In genomic region chr12:40445648-40446449, GRCm38 (mm10) we compare ENCODE assay signal across 8 mouse cellular contexts. TPM values are rescaled to one million over a fixed set of nuclear protein-coding genes. Genes with fewer than 3 reads are reported as not detected.
A peak's percentile ranks its signal among the peaks of the same experiment; 100 is the strongest.
DNase-seq lines count a peak whose midpoint lies in the region; ATAC-seq lines count a peak whose summit lies in the region.

TSS of gene Zfp277 (minus strand) at chr12:40445902.
TSS of gene Dock4 (plus strand) at chr12:40445952.

- H3K9ac ChIP-seq in forebrain, embryonic 14.5 days (ENCODE audit: low read length), result peak within 1 kb of the TSS; percentile 91
- peak within 1 kb of the TSS; percentile 84 for H3K9ac ChIP-seq in neural tube, embryonic 15.5 days (replicated peaks)

- no peaks in the 10 kb centered on the region for H3K36me3 ChIP-seq in forebrain, embryonic 14.5 days (ENCODE audit: control insufficient read depth, insufficient read depth, low read length)
- H3K36me3 ChIP-seq in neural tube, embryonic 15.5 days, result no peaks in the 10 kb centered on the region

- H3K27ac ChIP-seq in forebrain, embryonic 14.5 days (ENCODE audit: low read depth, low read length), result peak within 1 kb of the TSS; percentile 93
- H3K27ac ChIP-seq in neural tube, embryonic 15.5 days (replicated peaks), result peak within 1 kb of the TSS; percentile 94

- ATAC-seq in forebrain, embryonic 14.5 days, result peak; percentile 98
- peak; percentile 97 for ATAC-seq in neural tube, embryonic 15.5 days (ENCODE audit: low FRiP score)

- peaks cover 10% of the 10 kb centered on the region; the same call in 1 of the 2 replicates for H3K4me1 ChIP-seq in forebrain, embryonic 14.5 days (ENCODE audit: control insufficient read depth, insufficient read depth, low read length)
- peaks cover 30% of the 10 kb centered on the region for H3K4me1 ChIP-seq in neural tube, embryonic 15.5 days

- no peaks in the 10 kb centered on the region for H3K27me3 ChIP-seq in forebrain, embryonic 14.5 days (replicated peaks; ENCODE audit: control insufficient read depth, insufficient read depth, low read length)
- no peaks in the 10 kb centered on the region for H3K27me3 ChIP-seq in neural tube, embryonic 15.5 days (replicated peaks)

- peak within 1 kb of the TSS; percentile 85 for H3K4me2 ChIP-seq in forebrain, embryonic 14.5 days (ENCODE audit: low read length)
- H3K4me2 ChIP-seq in neural tube, embryonic 15.5 days, result peak within 1 kb of the TSS; percentile 90

- WGBS in forebrain, embryonic 14.5 days, result under 1% methylated on average over 80 of the region's 80 CpGs
- WGBS in neural tube, embryonic 15.5 days, result 0% methylated on average over 80 of the region's 80 CpGs

- DNase-seq in ES-CJ7 (ENCODE audit: low read depth, low spot score), result peak; percentile 99
- peak; percentile 100 for DNase-seq in cerebellum, adult 11 months
- DNase-seq in forebrain, embryonic 14.5 days (ENCODE audit: low spot score), result peak; percentile 100
- DNase-seq in heart, postnatal 14 days, result peak; percentile 98 to 99
- peak; percentile 100 for DNase-seq in layer of hippocampus, adult 11-12 months (ENCODE audit: low spot score)
- DNase-seq in lung, adult 18-20 months, result peak; percentile 99 to 100
- DNase-seq in testis, postnatal 14 days (ENCODE audit: low spot score), result peak; percentile 98

- H3K9me3 ChIP-seq in forebrain, embryonic 14.5 days (replicated peaks; ENCODE audit: control insufficient read depth, low read length), result no peaks in the 10 kb centered on the region
- H3K9me3 ChIP-seq in neural tube, embryonic 15.5 days (replicated peaks), result no peaks in the 10 kb centered on the region

- peak within 1 kb of the TSS; percentile 84 for H3K4me3 ChIP-seq in forebrain, embryonic 14.5 days (ENCODE audit: low read depth, low read length)
- H3K4me3 ChIP-seq in neural tube, embryonic 15.5 days (replicated peaks), result peak within 1 kb of the TSS; percentile 96

- intact Hi-C loops in heart, postnatal 14 days (cut with DNase I), result loop anchor here (5.0 kb wide), 4 partner anchors 56 to 226 kb away; no protein-coding TSS in a partner anchor

RNA-seq across cellular contexts. Expression of gene Zfp277, which starts in this region (rescaled TPM):
- polyA plus RNA-seq in forebrain, embryonic 14.5 days (2014; fragmentation: Nextera tagmentation; extraction: Ambion mirVana), result 32.5 and 37.6 TPM in 2 replicates
- 10 to 100 TPM; 11.7 to 12.6 TPM for total RNA-seq in heart, postnatal 14 days (2021)
- 28.0 and 30.5 TPM in 2 replicates for polyA plus RNA-seq in neural tube, embryonic 15.5 days (2015; fragmentation: Nextera tagmentation; extraction: Ambion mirVana)

RNA-seq across cellular contexts. Expression of gene Dock4, which starts in this region (rescaled TPM):
- 9.7 and 16.9 TPM in 2 replicates for polyA plus RNA-seq in forebrain, embryonic 14.5 days (2014; fragmentation: Nextera tagmentation; extraction: Ambion mirVana)
- 10 to 100 TPM; 16.4 to 17.2 TPM for total RNA-seq in heart, postnatal 14 days (2021)
- 25.4 and 34.6 TPM in 2 replicates for polyA plus RNA-seq in neural tube, embryonic 15.5 days (2015; fragmentation: Nextera tagmentation; extraction: Ambion mirVana)

Comparison
In these comparisons a context has a peak if more than half of its experiments do, and no peak if none do; other contexts are left out.
1. Peak in every context shown above with its lines: DNase-seq, ATAC-seq, H3K4me3 ChIP-seq and H3K27ac ChIP-seq.